Mouse (Mus musculus): Measurements from ENCODE around the gene Slc6a5.

Gene Slc6a5

GRCm38 (mm10) chr7:49909850-49910249 lies at the start of gene Slc6a5:
Slc6a5 (plus strand) TSS chr7:49910146.
- no peak for DNase-seq (ENCODE audit: low read depth, low spot score)

DNA sequence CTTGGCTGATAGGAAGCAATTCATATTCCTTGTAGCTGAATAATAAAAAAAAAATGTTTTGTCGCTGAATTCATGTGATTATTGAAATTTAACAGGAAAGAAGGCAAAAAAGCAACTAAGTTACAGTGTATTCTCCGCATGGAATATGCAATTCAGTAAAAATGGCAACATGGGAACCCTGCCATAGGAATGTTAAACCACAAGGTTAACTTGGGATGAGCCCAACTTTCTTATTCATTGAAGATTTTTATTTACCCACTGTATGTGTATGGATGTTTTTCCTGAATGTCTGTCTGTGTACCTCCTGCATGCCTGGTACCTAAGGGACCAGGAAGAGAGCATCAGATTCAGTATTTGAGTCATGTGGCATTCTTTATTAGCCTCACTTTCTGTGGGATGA lies 48.8 kb upstream of the Slc6a5 start:
- no peak for DNase-seq (ENCODE audit: low read depth, low spot score)

DNA sequence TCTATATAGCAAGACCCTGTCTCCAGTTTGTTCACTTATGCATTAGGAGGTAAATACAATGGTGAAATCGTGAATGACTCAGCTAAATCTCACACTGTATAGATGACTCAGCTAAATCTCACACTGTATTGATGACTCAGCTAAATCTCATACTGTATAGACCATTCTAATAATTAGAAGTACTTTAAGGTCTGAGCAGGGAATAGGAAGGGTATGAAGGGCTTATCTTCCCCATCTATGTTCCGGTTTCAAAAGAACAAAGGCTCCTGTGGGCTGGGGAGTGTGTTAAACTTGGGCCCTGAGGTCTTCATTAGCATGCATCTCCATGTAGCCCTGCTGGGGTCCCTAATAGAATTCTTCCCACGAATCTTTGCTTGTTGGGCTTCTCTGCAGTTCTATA lies 46.2 kb upstream of the Slc6a5 start:
- no peak for DNase-seq (ENCODE audit: low read depth, low spot score)

DNA sequence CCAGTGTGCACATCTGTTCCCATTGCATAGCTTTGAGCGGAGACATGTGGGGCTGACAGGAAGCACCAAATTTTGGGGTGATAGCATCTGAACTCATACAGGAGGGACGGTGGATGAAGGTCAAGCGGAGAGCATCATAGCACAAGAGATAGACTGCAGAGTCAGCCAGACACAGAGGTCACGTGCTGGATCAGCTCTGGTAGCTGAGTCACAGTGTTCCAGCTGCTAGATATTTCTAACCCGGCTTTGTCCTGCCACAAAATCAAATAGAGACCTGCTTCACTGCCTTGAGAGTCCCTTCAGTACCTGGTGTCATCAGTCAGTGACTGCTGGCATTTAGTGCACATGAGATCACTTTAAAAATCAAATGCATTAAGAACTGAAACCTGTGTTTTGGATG lies 40.3 kb upstream of the Slc6a5 start:
- DNase-seq (ENCODE audit: low read depth, low spot score) = no peak

GRCm38 (mm10) chr7:49870276-49870675 lies 39.7 kb upstream of the Slc6a5 start:
- no peak for DNase-seq (ENCODE audit: low read depth, low spot score)

GRCm38 (mm10) chr7:49877307-49877706 lies 32.6 kb upstream of the Slc6a5 start:
- DNase-seq (ENCODE audit: low read depth, low spot score) = no peak

GRCm38 (mm10) chr7:49879051-49879450 lies 30.9 kb upstream of the Slc6a5 start:
- no peak for DNase-seq (ENCODE audit: low read depth, low spot score)

GRCm38 (mm10) chr7:49879998-49880707 lies 29.8 kb upstream of the Slc6a5 start:
- DNase-seq (ENCODE audit: low read depth, low spot score) = no peak

DNA sequence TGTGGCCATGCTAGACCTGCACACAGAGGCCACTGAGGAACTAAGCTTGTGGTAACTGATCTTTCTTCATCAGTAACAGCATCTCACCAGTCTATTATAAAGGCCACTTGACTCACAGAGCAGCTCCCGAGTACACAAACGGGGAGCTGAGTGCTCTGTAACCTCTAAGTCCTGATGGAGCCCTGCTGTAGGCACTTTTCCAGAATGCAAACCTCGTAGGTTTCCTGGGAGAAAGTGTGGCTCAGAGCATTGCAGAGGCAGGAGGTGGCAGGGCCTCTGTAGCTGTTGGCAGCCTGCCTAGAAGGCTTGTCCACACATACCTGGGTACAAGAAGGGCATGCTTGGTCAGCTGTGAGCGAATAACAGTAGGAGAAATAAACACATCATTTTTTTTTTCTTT lies 27.7 kb upstream of the Slc6a5 start:
- DNase-seq (ENCODE audit: low read depth, low spot score) = no peak

DNA sequence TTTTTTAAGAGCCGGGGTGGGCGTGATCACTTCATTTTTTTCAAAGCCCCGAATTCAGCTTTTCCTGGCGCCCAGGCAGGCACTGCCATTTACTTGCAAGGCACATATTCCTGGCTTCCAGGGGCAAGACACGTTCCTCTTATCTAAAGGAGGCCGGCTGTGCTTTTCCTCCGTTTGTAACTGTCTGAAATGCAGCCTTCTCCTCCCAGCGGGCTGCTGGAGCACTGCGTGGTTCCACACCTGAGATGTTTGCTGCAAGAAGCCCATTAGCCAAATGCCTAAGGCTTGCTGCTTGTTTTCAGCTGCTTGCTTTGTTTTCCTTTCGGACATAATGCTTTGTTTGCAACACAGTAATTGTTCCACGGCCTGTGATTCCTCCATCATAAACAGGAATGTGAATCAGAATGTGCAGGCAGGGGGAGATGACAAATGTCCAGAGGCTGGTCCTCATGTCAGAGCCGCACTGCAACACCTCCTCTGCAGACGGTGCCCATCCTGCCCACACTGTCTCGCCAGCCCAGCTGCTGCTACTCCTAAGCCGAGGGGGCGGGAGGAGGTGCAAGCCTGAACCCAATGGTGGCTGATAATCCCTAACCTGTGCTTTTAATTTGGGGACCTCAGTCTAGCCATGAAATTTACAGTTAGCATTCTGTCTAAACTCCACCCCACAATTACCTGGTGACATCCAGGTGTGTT lies 27.1 kb upstream of the Slc6a5 start:
- no peak for DNase-seq (ENCODE audit: low read depth, low spot score)

DNA sequence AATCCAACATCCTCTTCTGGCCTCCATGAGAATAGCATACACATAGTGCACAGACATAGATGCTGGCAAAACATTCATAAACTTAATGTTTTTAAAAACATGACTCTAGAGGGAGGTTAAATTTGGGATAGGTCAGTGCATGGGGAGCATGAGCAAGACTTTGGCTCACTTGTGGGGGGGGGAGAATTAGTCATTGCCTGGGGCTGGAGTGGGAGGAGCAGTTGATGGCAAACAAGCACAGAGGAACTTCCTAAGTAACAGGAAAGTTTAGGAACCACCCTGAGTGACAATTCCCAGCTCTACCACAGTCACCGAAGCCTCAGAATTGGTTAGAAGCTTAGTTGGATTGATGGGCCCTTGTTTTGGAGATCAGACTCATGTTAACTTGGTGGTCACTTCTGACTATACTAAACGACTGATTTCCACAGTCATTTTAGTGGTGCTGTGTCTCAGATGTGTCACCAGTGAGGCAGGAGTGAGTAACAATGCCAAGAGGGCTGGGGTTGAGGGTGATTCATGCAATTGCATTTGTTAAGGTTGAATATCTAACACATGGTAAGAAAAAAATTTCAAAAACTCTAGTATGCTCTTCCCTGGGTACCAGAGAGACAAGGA lies 22.1 kb upstream of the Slc6a5 start:
- DNase-seq (ENCODE audit: low read depth, low spot score) = no peak

- no peak for DNase-seq (ENCODE audit: low read depth, low spot score)
Observed at GRCm38 (mm10) chr7:49894786-49895185, 15.2 kb upstream of the Slc6a5 start.

DNA sequence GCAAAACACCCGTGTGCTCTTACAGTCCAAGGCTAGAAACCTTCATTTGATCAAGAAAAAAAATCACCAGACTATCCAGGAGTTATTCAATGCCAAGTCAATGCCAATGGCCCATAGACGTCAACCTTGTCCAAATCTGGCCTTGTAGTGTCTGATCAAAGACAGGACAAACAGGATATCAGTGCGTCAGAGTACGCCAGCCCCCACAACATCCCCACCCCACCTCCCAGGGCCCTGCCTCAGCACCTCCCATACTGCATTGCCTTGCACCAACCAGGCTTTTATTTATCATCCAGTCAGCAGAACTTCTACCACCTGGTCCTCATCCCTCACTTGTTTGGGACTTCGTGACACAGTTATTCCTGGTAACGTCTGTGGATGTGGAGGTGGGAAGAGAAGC lies 14.7 kb upstream of the Slc6a5 start:
- no peak for DNase-seq (ENCODE audit: low read depth, low spot score)

DNA sequence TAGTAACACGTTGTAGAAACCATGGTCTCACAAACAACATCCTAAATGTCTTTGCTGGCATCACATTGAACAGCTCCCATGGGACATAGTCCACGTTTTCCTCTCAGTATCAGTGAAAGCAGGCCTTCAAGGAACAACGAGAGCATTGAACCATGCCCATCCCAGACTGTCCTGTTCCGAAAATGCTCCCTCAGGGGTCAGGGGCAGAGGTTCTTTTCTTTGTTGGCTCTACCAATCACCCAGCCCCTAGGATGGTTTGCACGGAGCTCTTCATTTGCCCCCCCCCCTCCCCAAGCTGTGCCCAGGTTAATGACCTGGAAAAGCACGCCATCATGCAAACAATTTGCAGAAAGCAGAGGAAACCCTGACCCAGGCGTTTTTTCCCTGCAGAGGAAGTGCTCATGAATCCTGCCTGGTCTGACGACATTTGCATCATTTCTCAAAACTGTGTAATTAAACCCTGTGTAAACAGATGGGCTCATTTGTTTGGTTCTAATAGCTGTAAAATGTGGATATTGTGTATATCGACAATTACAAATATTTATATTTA lies 7.9 kb upstream of the Slc6a5 start:
- DNase-seq (ENCODE audit: low read depth, low spot score) = no peak

DNA sequence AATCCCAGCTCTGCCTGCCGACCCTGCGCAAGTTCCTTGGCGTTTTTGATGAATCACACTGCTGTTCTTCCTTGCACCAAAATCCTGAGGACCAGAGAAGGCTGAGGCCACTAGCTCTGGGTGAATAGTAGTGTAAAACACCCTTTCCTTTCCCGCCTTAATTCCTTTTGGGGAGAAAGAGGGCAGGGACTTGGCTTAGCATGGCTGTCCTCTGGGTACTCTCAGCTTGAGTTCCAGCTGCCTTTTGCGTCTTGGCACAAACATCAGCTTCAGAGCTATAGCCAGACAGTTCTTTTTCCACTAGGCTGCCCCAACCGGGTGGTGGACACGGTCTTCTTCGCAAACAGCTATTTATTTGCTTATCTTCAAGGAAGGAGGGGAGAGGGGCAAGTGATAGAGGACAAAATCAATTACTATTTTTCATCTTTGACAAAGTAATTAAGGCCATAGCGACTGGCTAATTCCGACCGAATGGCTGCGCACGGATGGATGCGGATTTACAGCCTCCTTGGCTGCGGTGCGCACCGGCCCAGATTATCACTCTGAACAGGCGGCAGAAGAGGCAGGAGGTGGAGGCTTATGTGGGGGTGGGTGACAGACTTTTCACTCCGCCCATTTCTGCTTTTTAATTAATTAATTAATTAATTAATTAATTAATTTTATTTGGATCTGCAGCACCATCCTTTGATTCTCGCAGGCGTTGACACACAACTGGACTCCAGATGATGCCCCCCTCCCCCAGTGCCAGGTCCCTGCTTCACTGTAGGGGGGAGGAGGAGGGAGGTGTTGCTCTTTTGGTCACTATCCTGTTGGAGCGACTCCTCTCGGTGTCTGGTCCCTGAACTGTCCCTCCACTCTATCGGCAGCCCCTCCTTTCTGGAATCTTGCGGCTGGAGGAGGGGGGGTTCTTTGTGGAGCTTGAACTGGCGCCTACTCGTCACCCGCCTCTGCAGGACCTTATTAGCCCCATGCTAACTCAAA lies 2.5 kb upstream of the Slc6a5 start:
- DNase-seq (ENCODE audit: low read depth, low spot score) = no peak

DNA sequence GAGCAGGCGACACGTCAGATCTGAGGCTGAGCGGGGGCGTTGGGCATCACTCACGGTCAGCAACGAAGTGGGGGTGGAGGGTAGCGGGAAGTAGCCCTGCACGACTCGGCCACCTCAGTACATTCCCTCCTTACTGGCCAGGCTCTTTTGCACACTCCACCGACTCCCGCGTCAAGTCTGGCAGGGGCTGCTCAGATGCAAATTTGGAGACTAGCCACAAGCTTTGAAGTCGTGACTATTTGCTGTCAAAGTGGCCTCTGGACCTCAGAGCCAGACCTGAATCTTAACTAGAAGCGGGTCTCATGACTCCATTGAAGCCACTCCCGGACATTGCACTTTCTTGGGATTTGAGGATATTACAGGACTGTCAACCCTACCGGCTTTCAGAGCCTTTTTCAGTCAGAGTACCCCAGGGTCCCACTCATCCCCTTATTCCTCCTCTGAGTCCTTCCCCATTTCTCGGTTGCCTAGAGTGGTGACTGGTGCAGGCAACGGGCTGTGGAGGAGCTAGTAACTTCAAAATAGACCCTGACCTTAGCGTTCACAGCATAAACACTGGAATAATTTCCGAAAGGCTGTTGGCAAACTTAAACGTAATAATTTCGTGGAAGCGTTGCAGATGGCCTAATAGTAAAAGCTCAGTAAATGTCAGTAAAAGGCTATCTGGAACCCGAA lies 1.6 kb upstream of the Slc6a5 start:
- DNase-seq (ENCODE audit: low read depth, low spot score) = no peak

GRCm38 (mm10) chr7:49908990-49909411 lies 945 bp upstream of the Slc6a5 start:
- no peak for DNase-seq (ENCODE audit: low read depth, low spot score)

DNA sequence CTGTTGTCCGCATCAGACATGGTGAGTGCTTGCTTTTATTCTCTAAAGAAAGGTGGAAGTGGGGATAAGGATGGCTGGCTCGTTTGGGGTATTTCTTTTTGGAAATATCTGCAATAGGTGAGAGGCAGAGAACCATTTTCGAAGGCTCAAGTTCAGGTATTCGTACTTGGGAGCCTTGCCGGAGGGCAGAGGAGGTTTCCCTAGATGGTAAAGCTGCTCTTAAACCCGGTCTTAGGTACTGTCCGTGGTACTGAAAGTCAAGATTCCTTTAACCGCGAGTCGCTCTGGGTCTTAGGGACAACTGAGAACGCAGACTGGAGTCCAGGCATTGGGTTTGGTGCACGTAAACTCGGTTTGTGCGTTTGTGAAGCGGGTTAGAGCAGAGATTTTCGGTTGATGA lies 415 bp downstream of the Slc6a5 start:
- peak; percentile 61 for DNase-seq (ENCODE audit: low read depth, low spot score)

DNA sequence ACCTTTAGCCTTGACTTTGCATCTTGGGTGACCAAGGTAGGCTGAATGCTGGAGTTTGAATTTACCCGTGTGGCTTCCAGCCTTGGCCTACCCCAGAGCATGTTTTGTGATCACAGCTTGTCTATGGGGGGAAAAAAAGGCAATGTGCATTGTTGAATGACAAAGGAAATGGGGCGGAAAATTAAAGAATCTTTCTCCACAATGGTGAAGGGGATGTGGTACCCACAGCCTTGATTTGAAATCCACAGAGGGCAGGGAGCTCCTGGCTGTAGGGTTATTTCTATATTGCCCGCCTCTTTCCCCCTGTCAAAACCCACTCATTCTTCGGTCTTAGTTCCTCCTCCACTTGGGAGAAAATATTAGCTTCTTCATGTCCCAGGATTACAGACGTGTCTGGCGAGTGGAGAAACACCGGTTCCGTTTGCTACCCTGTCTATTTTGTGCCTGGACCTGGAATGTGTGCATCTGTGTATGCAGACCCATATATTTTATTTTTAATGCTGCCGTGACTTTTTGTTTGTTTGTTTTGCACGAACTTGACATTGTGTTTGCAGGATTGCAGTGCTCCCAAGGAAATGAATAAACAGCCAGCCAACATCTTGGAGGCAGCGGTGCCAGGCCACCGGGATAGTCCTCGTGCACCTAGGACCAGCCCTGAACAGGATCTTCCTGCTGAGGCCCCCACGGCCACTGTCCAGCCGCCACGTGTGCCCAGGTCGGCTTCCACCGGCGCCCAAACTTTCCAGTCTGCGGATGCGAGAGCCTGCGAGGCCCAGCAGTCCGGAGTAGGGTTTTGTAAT lies 1.4 kb downstream of the Slc6a5 start:
- DNase-seq (ENCODE audit: low read depth, low spot score) = no peak

- DNase-seq (ENCODE audit: low read depth, low spot score) = no peak
Observed at GRCm38 (mm10) chr7:49911947-49912262, 2.0 kb downstream of the Slc6a5 start.

Measured in WW6 (cell line).